Mouse (Mus musculus) limb, embryonic 15.5 days (tissue): ENCODE measurements around the gene Hnrnph3. TPM values are rescaled to one million over a fixed set of nuclear protein-coding genes. Genes with fewer than 3 reads are reported as not detected.

Source experiments
- ATAC-seq: fragments of 200-750 bp; cut with Nextera tagmentation; 2 replicates; pipeline ENCODE4 v1.8.0; 2017; ENCODE audit warnings: low read depth, moderate TSS enrichment; ENCODE audit not compliant: insufficient number of reproducible peaks, low FRiP score, low TSS enrichment
- H3K27ac ChIP-seq: fragments of 300-500 bp; sonication (generic); 2 replicates; pipeline ENCODE4 v1.5.1; 2015; ENCODE audit warnings: moderate library complexity, mild to moderate bottlenecking, inconsistent platforms
- H3K27me3 ChIP-seq: fragments of 300-500 bp; sonication (generic); 2 replicates; pipeline ENCODE4 v1.6.1; 2015; ENCODE audit warnings: inconsistent platforms
- H3K36me3 ChIP-seq: fragments of 300-500 bp; sonication (generic); 2 replicates; pipeline ENCODE4 v1.6.1; 2015; ENCODE audit warnings: inconsistent platforms
- H3K4me1 ChIP-seq: fragments of 300-500 bp; sonication (generic); 2 replicates; pipeline ENCODE4 v1.6.1; 2015; ENCODE audit warnings: inconsistent platforms
- H3K4me2 ChIP-seq: fragments of 300-500 bp; sonication (generic); 2 replicates; pipeline ENCODE4 v1.6.1; 2015; ENCODE audit warnings: mild to moderate bottlenecking, inconsistent platforms
- H3K4me3 ChIP-seq: fragments of 300-500 bp; sonication (generic); 2 replicates; pipeline ENCODE4 v1.5.1; 2015; ENCODE audit warnings: mild to moderate bottlenecking, inconsistent platforms
- H3K9ac ChIP-seq: fragments of 300-500 bp; sonication (generic); 2 replicates; pipeline ENCODE4 v1.6.1; 2015; ENCODE audit warnings: inconsistent platforms
- H3K9me3 ChIP-seq: fragments of 300-500 bp; sonication (generic); 2 replicates; pipeline ENCODE4 v1.6.1; 2016; ENCODE audit warnings: inconsistent platforms
- WGBS: fragments of 180-500 bp; shearing (Covaris S2); methylation state at CpG from one replicate; pipeline ENCODE4 v1.1.7; 2015; 5-methylcytosine and 5-hydroxymethylcytosine counted together
- polyA plus RNA-seq: library from polyadenylated mRNA; unstranded; fragments of >200 nt; fragmentation: Nextera tagmentation; extraction: Ambion mirVana; gene quantifications from 2 replicates; pipeline ENCODE4 v1.2.1, GENCODE M21; 2015

Hnrnph3 gene
- polyA plus RNA-seq, 1 experiment from 2014 or later = 90.8 TPM

- Histone ChIP-seq H3K4me3 (no peak overlapping the region), H3K27me3 (no peaks in the 10 kb centered on the region), H3K4me2 (no peak overlapping the region), H3K27ac (no peak overlapping the region), H3K9me3 (no peaks in the 10 kb centered on the region), H3K36me3 (no peaks in the 10 kb centered on the region), H3K9ac (no peak overlapping the region), H3K4me1 (peaks cover 13% of the 10 kb centered on the region)
- 85% methylated on average over 6 of the region's 6 CpGs for WGBS
- ATAC-seq = no peak
These were observed 2.8 kb upstream of the Hnrnph3 start for GRCm38 (mm10) chr10:63026795-63027160.

- H3K9me3 ChIP-seq = no peaks in the 10 kb centered on the region
- no peak for ATAC-seq
- no peak overlapping the region for H3K4me3 ChIP-seq
- H3K27me3 ChIP-seq = no peaks in the 10 kb centered on the region
- 34% methylated on average over 8 of the region's 8 CpGs for WGBS
- H3K36me3 ChIP-seq = no peaks in the 10 kb centered on the region
- no peak overlapping the region for H3K9ac ChIP-seq
- H3K4me1 ChIP-seq = peaks cover 17% of the 10 kb centered on the region
- no peak overlapping the region for H3K4me2 ChIP-seq
- H3K27ac ChIP-seq = no peak overlapping the region
These were observed 2.3 kb upstream of the Hnrnph3 start for GRCm38 (mm10) chr10:63026156-63026794.

DNA sequence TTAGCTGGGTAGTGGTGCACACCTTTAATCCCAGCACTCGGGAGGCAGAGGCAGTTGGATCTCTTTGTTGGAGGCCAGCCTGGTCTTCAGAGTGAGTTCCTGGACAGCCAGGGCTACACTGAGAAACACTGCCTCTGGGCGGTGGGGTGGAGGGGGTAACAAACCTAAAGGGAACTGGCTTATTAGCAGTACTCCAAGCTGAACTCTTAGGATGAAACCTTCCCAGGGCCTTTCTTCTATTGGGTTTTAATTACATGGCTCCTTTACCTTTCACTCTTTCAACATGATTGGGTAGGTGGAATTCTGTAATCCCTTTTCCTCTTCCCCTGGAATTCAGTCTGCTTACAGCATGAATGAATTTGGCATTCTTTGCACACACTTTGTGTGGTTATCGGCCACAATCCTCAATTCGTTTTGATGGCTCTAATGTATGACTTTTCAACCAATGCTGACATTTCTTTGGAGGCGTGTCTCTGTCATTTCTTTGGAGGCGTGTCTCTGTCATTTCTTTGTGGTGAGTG lies 1.5 kb upstream of the Hnrnph3 start:
- no peak overlapping the region for H3K9ac ChIP-seq
- peak overlapping the region; percentile 59; the same call in 1 of the 2 replicates for H3K4me2 ChIP-seq
- H3K27ac ChIP-seq = peak overlapping the region; percentile 100

GRCm38 (mm10) chr10:63025016-63025415 lies 999 bp upstream of the Hnrnph3 start:
- Histone ChIP-seq H3K4me1 (peaks cover 20% of the 10 kb centered on the region), H3K27ac (peak overlapping the region; percentile 100), H3K9me3 (no peaks in the 10 kb centered on the region), H3K9ac (no peak overlapping the region), H3K4me3 (peak overlapping the region; percentile 87), H3K27me3 (no peaks in the 10 kb centered on the region), H3K36me3 (no peaks in the 10 kb centered on the region), H3K4me2 (peak overlapping the region; percentile 59)
- no peak for ATAC-seq
- WGBS = 20% methylated on average over 2 of the region's 2 CpGs

More for the DNA sequence above, 1.5 kb upstream of the Hnrnph3 start:
- Histone ChIP-seq H3K4me3 (no peak overlapping the region), H3K9me3 (no peaks in the 10 kb centered on the region), H3K4me1 (peaks cover 20% of the 10 kb centered on the region), H3K27me3 (no peaks in the 10 kb centered on the region), H3K36me3 (no peaks in the 10 kb centered on the region)
- WGBS = 48% methylated on average over 6 of the region's 6 CpGs
- ATAC-seq = no peak

GRCm38 (mm10) chr10:63024580-63024910 lies 528 bp upstream of the Hnrnph3 start:
- ATAC-seq = 0 out of 2 replicates have a peak, but pooled peaks have one; percentile 32
- H3K27me3 ChIP-seq = no peaks in the 10 kb centered on the region
- H3K4me2 ChIP-seq = peak overlapping the region; percentile 59
- peaks cover 20% of the 10 kb centered on the region for H3K4me1 ChIP-seq
- H3K36me3 ChIP-seq = no peaks in the 10 kb centered on the region
- H3K9ac ChIP-seq = peak overlapping the region; percentile 68
- peak overlapping the region; percentile 87 for H3K4me3 ChIP-seq
- no peaks in the 10 kb centered on the region for H3K9me3 ChIP-seq
- peak overlapping the region; percentile 100 for H3K27ac ChIP-seq
- under 1% methylated on average over 8 of the region's 8 CpGs for WGBS

DNA sequence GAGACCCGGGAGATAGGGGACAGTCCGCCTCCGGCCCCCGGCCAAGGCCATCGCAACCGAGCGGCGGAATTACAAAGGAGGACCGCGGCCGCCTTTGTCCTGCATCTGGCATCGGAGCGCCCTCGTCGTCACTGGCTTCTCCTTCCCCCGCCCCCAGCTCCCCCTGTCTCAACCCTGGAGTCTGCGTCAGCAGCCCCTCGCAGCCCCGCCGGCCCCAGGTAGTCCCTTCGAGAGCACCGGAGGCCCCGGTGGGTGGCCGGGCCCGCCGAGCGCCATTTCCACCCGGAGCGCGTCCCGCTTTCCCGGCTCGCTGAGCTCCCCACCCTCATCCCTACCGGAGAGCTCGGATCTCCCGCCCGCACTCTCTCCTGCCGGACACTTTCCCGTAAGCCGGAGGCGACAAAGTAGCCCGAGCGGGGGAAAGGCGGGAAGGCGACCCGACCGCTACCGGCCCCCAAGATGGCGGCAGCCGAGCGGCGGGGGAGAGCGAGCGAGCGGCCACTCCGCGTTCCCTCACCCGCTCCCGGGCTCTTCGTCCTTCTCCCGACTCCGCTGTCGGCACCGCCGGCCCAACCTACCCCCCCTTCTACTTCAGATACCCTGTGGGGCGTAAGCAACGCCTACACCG lies 782 bp downstream of the Hnrnph3 start:
- Histone ChIP-seq H3K36me3 (no peaks in the 10 kb centered on the region), H3K27ac (peak overlapping the region; percentile 100), H3K9me3 (no peaks in the 10 kb centered on the region), H3K27me3 (no peaks in the 10 kb centered on the region), H3K4me3 (peak overlapping the region; percentile 87), H3K9ac (peak overlapping the region; percentile 95), H3K4me1 (peaks cover 20% of the 10 kb centered on the region), H3K4me2 (peak overlapping the region; percentile 42)
- under 1% methylated on average over 68 of the region's 68 CpGs for WGBS
- ATAC-seq = no peak

- H3K27ac ChIP-seq = peak overlapping the region; percentile 100
- WGBS = under 1% methylated on average over 27 of the region's 27 CpGs
- peak overlapping the region; percentile 95 for H3K9ac ChIP-seq
- no peak for ATAC-seq
- H3K4me3 ChIP-seq = peak overlapping the region; percentile 87
- H3K36me3 ChIP-seq = no peaks in the 10 kb centered on the region
- no peaks in the 10 kb centered on the region for H3K9me3 ChIP-seq
- peaks cover 20% of the 10 kb centered on the region for H3K4me1 ChIP-seq
- H3K4me2 ChIP-seq = peak overlapping the region; percentile 42
- no peaks in the 10 kb centered on the region for H3K27me3 ChIP-seq
These were observed 1.4 kb downstream of the Hnrnph3 start for GRCm38 (mm10) chr10:63022541-63023120.

- Histone ChIP-seq H3K36me3 (peaks cover 7% of the 10 kb centered on the region), H3K4me3 (peak overlapping the region; percentile 87), H3K4me2 (peak overlapping the region; percentile 42), H3K27me3 (no peaks in the 10 kb centered on the region), H3K27ac (no peak overlapping the region), H3K4me1 (peaks cover 20% of the 10 kb centered on the region), H3K9ac (no peak overlapping the region), H3K9me3 (no peaks in the 10 kb centered on the region)
- WGBS = 45% methylated on average over 4 of the region's 4 CpGs
- ATAC-seq = no peak
These were observed 2.3 kb downstream of the Hnrnph3 start for GRCm38 (mm10) chr10:63021702-63022101.

DNA sequence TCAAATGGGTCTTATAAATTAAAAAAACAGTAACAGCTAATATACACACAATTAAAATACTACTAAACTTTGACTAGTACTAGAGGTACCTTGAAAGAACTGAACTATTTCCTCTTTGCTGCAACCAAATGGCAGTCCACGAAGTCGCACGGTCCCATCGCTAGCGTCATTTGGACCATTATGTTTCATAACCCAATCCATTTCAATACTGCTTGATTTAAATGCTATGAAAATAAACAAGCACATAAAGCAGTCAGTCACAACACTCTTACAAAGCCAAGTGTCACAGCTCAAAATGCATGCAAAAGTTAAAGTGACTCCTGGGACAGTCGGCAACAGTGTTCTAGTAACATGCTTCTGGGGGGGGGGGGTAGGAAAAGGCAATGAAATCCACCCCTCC lies 4.7 kb downstream of the Hnrnph3 start:
- Histone ChIP-seq H3K9ac (no peak overlapping the region), H3K27me3 (no peaks in the 10 kb centered on the region), H3K4me1 (peaks cover 10% of the 10 kb centered on the region), H3K27ac (no peak overlapping the region), H3K4me2 (no peak overlapping the region), H3K36me3 (peaks cover 24% of the 10 kb centered on the region), H3K9me3 (no peaks in the 10 kb centered on the region), H3K4me3 (no peak overlapping the region)
- ATAC-seq = no peak
- 82% methylated on average over 6 of the region's 6 CpGs for WGBS

GRCm38 (mm10) chr10:63014168-63014567 lies 9.8 kb downstream of the Hnrnph3 start:
- Histone ChIP-seq H3K4me3 (no peak overlapping the region), H3K9me3 (no peaks in the 10 kb centered on the region), H3K27ac (no peak overlapping the region), H3K36me3 (peaks cover 70% of the 10 kb centered on the region), H3K9ac (no peak overlapping the region), H3K4me1 (no peaks in the 10 kb centered on the region), H3K4me2 (no peak overlapping the region), H3K27me3 (no peaks in the 10 kb centered on the region)
- ATAC-seq = no peak
- WGBS = 86% methylated on average over 9 of the region's 9 CpGs

DNA sequence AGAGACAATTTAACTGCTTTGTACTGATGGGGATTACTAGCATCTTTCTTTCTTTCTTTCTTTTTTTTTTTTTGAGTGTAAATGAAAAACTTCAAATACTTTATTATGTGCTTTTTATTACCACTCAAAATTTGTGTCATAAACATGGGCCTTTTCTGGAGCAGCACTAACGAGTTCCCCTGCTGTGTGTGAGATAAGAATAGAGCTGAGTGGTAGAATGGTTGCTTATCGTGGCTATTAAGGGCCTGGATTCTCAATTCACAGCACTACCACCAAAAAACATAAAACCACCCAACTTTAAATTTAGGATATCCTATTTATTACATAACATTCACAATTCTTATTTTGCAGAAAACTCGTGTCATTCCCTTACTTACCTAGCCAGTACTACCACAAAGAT lies 10.5 kb downstream of the Hnrnph3 start:
- Histone ChIP-seq H3K4me1 (no peaks in the 10 kb centered on the region), H3K9ac (no peak overlapping the region), H3K4me2 (no peak overlapping the region), H3K27me3 (no peaks in the 10 kb centered on the region), H3K27ac (no peak overlapping the region), H3K36me3 (peaks cover 73% of the 10 kb centered on the region), H3K4me3 (no peak overlapping the region), H3K9me3 (no peaks in the 10 kb centered on the region)
- WGBS = 60% methylated on average over 3 of the region's 3 CpGs
- ATAC-seq = no peak

GRCm38 (mm10) chr10:63011556-63011955 lies 12.5 kb downstream of the Hnrnph3 start:
- Histone ChIP-seq H3K9me3 (no peaks in the 10 kb centered on the region), H3K27me3 (no peaks in the 10 kb centered on the region), H3K4me1 (no peaks in the 10 kb centered on the region), H3K36me3 (peaks cover 76% of the 10 kb centered on the region), H3K9ac (no peak overlapping the region), H3K4me2 (no peak overlapping the region), H3K27ac (no peak overlapping the region), H3K4me3 (no peak overlapping the region)
- WGBS = 85% methylated on average over 6 of the region's 6 CpGs
- no peak for ATAC-seq
